Mouse (Mus musculus) kidney, embryonic 15.5 days (tissue): ENCODE results near the gene Cox16. TPM values are rescaled to one million over a fixed set of nuclear protein-coding genes. Genes with fewer than 3 reads are reported as not detected.
A peak's percentile ranks its signal among the peaks of the same experiment; 100 is the strongest.
"Not testable (repeated sequence)": the region's sequence is repeated elsewhere in the genome, so short reads cannot be mapped to it uniquely, and the experiment has no call there.

Source experiments
- ATAC-seq: fragments of 200-750 bp; cut with Nextera tagmentation; replicated peaks from 2 replicates; pipeline ENCODE4 v1.8.0; 2017; ENCODE audit warnings: moderate TSS enrichment; ENCODE audit not compliant: low FRiP score
- H3K27ac ChIP-seq: fragments of 300-500 bp; sonication (generic); 2 replicates; pipeline ENCODE4 v1.5.1; 2015; ENCODE audit warnings: mild to moderate bottlenecking, inconsistent platforms
- H3K27me3 ChIP-seq: fragments of 300-500 bp; sonication (generic); 2 replicates; pipeline ENCODE4 v1.6.1; 2015; ENCODE audit warnings: inconsistent platforms
- H3K36me3 ChIP-seq: fragments of 300-500 bp; sonication (generic); 2 replicates; pipeline ENCODE4 v1.6.1; 2015; ENCODE audit warnings: inconsistent platforms
- H3K4me1 ChIP-seq: fragments of 300-500 bp; sonication (generic); 2 replicates; pipeline ENCODE4 v1.6.1; 2015; ENCODE audit warnings: inconsistent platforms
- H3K4me2 ChIP-seq: fragments of 300-500 bp; sonication (generic); 2 replicates; pipeline ENCODE4 v1.6.1; 2015; ENCODE audit warnings: moderate library complexity, mild to moderate bottlenecking, inconsistent platforms
- H3K4me3 ChIP-seq: fragments of 300-500 bp; sonication (generic); replicated peaks from 2 replicates; pipeline ENCODE4 v1.5.1; 2015; ENCODE audit warnings: mild to moderate bottlenecking, inconsistent platforms
- H3K9ac ChIP-seq: fragments of 300-500 bp; sonication (generic); 2 replicates; pipeline ENCODE4 v1.6.1; 2015; ENCODE audit warnings: mild to moderate bottlenecking, inconsistent platforms
- H3K9me3 ChIP-seq: fragments of 300-500 bp; sonication (generic); replicated peaks from 2 replicates; pipeline ENCODE4 v1.6.1; 2016; ENCODE audit warnings: inconsistent platforms
- WGBS: fragments of 180-500 bp; shearing (Covaris S2); methylation state at CpG from one replicate; pipeline ENCODE4 v1.1.7; 2015; ENCODE audit warnings: mixed read lengths; 5-methylcytosine and 5-hydroxymethylcytosine counted together
- polyA plus RNA-seq: library from polyadenylated mRNA; unstranded; fragments of >200 nt; fragmentation: Nextera tagmentation; extraction: Ambion mirVana; gene quantifications from 2 replicates; pipeline ENCODE4 v1.2.1, GENCODE M21; 2015

Gene Cox16
- polyA plus RNA-seq: 129 and 143 TPM in 2 replicates

- peak within 1 kb of the TSS; percentile 64 for H3K4me2 ChIP-seq
- no peaks in the 10 kb centered on the region for H3K27me3 ChIP-seq
- H3K9me3 ChIP-seq: no peaks in the 10 kb centered on the region
- H3K4me3 ChIP-seq: peak within 1 kb of the TSS; percentile 64
- H3K36me3 ChIP-seq: no peaks in the 10 kb centered on the region
- peak within 1 kb of the TSS; percentile 94 for H3K27ac ChIP-seq
- peak within 1 kb of the TSS; percentile 53 for H3K9ac ChIP-seq
- 0 out of 2 replicates have a peak, but pooled peaks cover 4% of the 10 kb centered on the region for H3K4me1 ChIP-seq
- ATAC-seq: peak; percentile 99
- under 1% methylated on average over 31 of the region's 31 CpGs for WGBS
Measured at GRCm38 (mm10) chr12:81484727-81485191, at the start of gene Cox16. Cox16 (minus strand) TSS chr12:81485127.

DNA sequence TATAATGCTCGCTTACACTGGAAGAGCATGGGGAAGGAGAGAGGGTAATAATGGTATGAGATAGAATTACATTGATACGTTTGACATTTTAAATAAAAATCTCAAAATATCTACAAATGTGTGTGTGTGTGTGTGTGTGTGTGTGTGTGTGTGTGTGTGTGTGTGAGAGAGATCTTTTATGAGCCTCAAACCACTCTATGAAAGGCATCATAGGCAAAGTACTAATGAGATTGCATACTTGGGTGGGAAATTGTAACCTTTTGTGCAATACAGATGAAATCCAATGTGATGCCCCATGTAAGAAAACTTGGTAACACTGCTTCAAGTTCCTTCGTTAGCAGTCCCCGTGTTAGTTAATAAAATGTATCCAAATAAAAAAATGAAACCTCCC is 48.1 kb upstream of the Cox16 start:
- Histone ChIP-seq H3K4me1 (peaks cover 15% of the 10 kb centered on the region; the same call in 1 of the 2 replicates), H3K4me2 (peak overlapping the region; percentile 64), H3K36me3 (no peaks in the 10 kb centered on the region), H3K4me3 (peak overlapping the region; percentile 69), H3K27me3 (no peaks in the 10 kb centered on the region), H3K27ac (peak overlapping the region; percentile 76), H3K9me3 (no peaks in the 10 kb centered on the region), H3K9ac (peak overlapping the region; percentile 62)
- peak; percentile 40 for ATAC-seq
- 33% methylated on average over 4 of the region's 4 CpGs for WGBS

DNA sequence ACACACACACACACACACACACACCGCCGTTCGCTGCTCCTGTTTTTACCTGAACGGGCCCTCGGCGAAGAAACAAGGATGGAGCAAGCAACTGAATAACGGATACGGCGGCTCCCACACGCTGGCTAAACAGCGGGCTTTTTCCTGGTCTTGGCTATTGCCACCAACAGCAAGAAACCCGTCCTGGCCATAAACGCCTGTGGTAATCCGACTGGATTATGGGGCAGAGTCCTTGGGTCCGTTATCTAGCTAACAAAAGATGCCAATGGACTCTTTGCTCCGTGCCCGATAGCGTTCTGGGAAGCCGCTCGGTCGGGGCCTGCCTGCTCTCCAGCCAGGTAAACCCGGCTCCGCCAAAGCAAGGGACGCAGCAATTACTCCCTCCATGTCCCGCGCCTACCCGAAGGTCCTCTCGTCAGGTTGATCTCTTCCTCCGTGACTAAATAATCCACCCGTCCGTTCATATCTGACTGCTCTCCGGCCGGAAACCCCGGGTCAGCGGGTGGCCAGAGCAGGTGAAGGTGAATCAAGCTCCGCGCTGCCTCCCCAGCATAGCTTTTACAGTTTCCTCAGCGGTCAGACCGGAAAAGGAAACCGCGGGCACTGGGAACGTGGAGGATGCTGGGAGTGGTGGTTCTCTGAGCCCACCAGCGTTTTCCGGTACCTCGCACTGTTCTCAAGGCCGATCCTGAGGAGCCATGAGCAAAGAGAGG is 47.5 kb upstream of the Cox16 start, which contains the start of the genes Gm20498 and Synj2bp:
TSS of gene Gm20498 (minus strand) at position 590 of the 713 bp plus-strand sequence.
TSS of gene Synj2bp (minus strand) at position 596 of the 713 bp plus-strand sequence.
- peak within 1 kb of the TSS; percentile 62 for H3K9ac ChIP-seq
- H3K36me3 ChIP-seq: no peaks in the 10 kb centered on the region
- H3K4me2 ChIP-seq: peak within 1 kb of the TSS; percentile 64
- no peaks in the 10 kb centered on the region for H3K27me3 ChIP-seq
- H3K27ac ChIP-seq: peak within 1 kb of the TSS; percentile 76
- H3K9me3 ChIP-seq: no peaks in the 10 kb centered on the region
- peak within 1 kb of the TSS; percentile 69 for H3K4me3 ChIP-seq
- ATAC-seq: peak; percentile 97
- peaks cover 15% of the 10 kb centered on the region; the same call in 1 of the 2 replicates for H3K4me1 ChIP-seq
- WGBS: under 1% methylated on average over 46 of the region's 46 CpGs

DNA sequence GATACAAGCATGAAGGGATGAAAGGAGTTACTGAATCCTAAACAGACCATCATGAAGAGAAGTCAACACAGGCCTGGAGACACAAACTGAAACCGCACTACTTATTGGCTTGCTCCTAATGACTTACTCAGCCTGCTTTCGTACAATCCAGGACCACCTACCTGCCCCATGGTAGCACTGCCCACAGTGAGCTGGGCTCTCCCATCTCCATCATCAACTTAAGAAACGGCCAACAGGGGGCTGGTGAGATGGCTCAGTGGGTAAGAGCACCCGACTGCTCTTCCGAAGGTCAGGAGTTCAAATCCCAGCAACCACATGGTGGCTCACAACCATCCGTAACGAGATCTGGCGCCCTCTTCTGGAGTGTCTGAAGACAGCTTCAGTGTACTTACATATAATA is 45.7 kb upstream of the Cox16 start:
- H3K27ac ChIP-seq, H3K9me3 ChIP-seq: not testable (repeated sequence)

DNA sequence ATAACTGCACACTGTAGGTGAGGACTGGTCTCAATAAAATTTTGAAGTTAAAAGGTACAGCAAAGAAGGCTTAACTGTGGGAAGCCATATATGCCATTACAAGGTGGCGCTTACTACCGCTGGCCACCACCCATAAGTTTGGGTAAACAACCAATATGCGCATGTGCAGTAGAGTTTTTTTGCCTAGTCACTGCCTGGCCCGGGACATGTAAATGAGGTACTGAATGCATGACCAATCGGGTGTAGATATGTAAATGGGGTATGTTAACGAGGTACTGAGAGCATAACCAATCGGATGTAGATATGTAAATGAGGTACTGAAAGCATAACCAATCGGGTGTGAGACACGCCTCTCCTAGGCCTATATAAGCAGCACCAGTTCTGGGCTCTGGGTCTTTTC is 12.0 kb upstream of the Cox16 start:
- 98% methylated on average over 9 of the region's 9 CpGs for WGBS
- not testable (repeated sequence) for ATAC-seq, H3K36me3 ChIP-seq

More for the DNA sequence above, 45.7 kb upstream of the Cox16 start:
- not testable (repeated sequence) for H3K27me3 ChIP-seq, H3K9ac ChIP-seq, ATAC-seq, H3K36me3 ChIP-seq, H3K4me2 ChIP-seq, H3K4me3 ChIP-seq
- peaks cover 15% of the 10 kb centered on the region; the same call in 1 of the 2 replicates for H3K4me1 ChIP-seq
- 85% methylated on average over 7 of the region's 8 CpGs for WGBS

GRCm38 (mm10) chr12:81490491-81490890 is 5.6 kb upstream of the Cox16 start:
- H3K9me3 ChIP-seq: no peaks in the 10 kb centered on the region
- peaks cover 3% of the 10 kb centered on the region; the same call in 1 of the 2 replicates for H3K36me3 ChIP-seq
- WGBS: 88% methylated on average over 5 of the region's 5 CpGs
- no peaks in the 10 kb centered on the region for H3K27me3 ChIP-seq
- no peaks in the 10 kb centered on the region for H3K4me1 ChIP-seq
- no peak for ATAC-seq
- no peak overlapping the region for H3K4me2 ChIP-seq
- H3K27ac ChIP-seq: no peak overlapping the region
- H3K9ac ChIP-seq: no peak overlapping the region
- no peak overlapping the region for H3K4me3 ChIP-seq

More for the DNA sequence above, 12.0 kb upstream of the Cox16 start:
- not testable (repeated sequence) for H3K27me3 ChIP-seq, H3K27ac ChIP-seq, H3K9ac ChIP-seq, H3K4me1 ChIP-seq, H3K4me2 ChIP-seq, H3K4me3 ChIP-seq, H3K9me3 ChIP-seq

DNA sequence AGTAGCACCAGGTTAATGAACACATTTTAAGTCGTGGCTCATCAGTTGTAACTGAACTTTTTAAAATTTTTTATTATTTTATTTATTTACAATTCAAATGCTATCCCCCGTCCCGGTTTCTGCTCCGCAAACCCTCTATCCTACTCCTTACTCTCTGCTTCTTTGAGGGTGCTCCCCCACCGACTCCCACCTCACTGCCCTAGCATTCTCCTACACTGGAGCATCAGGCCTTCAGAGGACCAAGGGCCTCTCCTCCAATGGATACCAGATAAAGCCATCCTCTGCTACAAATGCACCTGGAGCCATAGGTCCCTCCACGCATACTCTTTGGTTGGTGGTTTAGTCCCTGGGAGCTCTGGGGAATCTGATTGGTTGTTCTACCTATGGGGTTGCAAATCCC is 384 bp upstream of the Cox16 start:
- Histone ChIP-seq H3K36me3 (no peaks in the 10 kb centered on the region), H3K27ac (peak overlapping the region; percentile 94), H3K9ac (peak overlapping the region; percentile 53; the same call in 1 of the 2 replicates), H3K4me2 (peak overlapping the region; percentile 64), H3K9me3 (no peaks in the 10 kb centered on the region), H3K27me3 (no peaks in the 10 kb centered on the region), H3K4me1 (0 out of 2 replicates have a peak, but pooled peaks cover 4% of the 10 kb centered on the region), H3K4me3 (peak overlapping the region; percentile 64)
- 45% methylated on average over 6 of the region's 6 CpGs for WGBS
- ATAC-seq: 0 out of 2 replicates have a peak, but pooled peaks have one; percentile 30

- Histone ChIP-seq H3K4me3 (peak overlapping the region; percentile 64), H3K4me2 (peak overlapping the region; percentile 64), H3K27me3 (no peaks in the 10 kb centered on the region), H3K27ac (peak overlapping the region; percentile 94), H3K4me1 (0 out of 2 replicates have a peak, but pooled peaks cover 4% of the 10 kb centered on the region), H3K9ac (peak overlapping the region; percentile 53), H3K9me3 (no peaks in the 10 kb centered on the region), H3K36me3 (no peaks in the 10 kb centered on the region)
- WGBS: 2% methylated on average over 7 of the region's 7 CpGs
- ATAC-seq: no peak
Measured at GRCm38 (mm10) chr12:81484212-81484611, 715 bp downstream of the Cox16 start.

GRCm38 (mm10) chr12:81483656-81484055 is 1.3 kb downstream of the Cox16 start:
- Histone ChIP-seq H3K4me3 (peak overlapping the region; percentile 64), H3K9ac (peak overlapping the region; percentile 53), H3K27me3 (no peaks in the 10 kb centered on the region), H3K9me3 (no peaks in the 10 kb centered on the region), H3K36me3 (no peaks in the 10 kb centered on the region), H3K4me1 (0 out of 2 replicates have a peak, but pooled peaks cover 4% of the 10 kb centered on the region), H3K27ac (no peak overlapping the region), H3K4me2 (peak overlapping the region; percentile 64)
- no peak for ATAC-seq
- WGBS: 54% methylated on average over 17 of the region's 17 CpGs

- not testable (repeated sequence) for H3K27me3 ChIP-seq, H3K4me3 ChIP-seq, H3K9me3 ChIP-seq, H3K4me2 ChIP-seq, H3K9ac ChIP-seq, H3K4me1 ChIP-seq, ATAC-seq, H3K36me3 ChIP-seq, H3K27ac ChIP-seq
- WGBS: 96% methylated on average over 7 of the region's 7 CpGs
Measured at GRCm38 (mm10) chr12:81459051-81459450, 25.9 kb downstream of the Cox16 start.

DNA sequence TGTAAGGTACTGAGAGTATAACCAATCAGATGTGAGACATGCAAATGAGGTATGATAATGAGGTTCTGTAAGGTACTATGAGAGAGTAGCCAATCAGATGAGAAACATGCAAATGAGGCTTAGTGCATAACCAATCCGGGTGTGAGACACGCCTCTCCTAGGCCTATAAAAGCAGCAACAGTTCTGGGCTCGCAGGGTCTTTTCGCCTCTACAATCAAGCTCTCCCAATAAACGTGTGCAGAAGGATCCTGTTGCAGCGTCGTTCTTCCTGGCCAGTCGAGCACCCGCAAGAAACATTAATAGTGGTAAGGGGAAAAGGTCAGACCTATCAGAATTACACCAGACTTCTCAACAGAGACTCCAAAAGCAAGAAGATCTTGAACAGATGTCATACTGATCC is 45.9 kb downstream of the Cox16 start:
- not testable (repeated sequence) for H3K36me3 ChIP-seq, H3K27me3 ChIP-seq, H3K27ac ChIP-seq, ATAC-seq, H3K4me3 ChIP-seq, H3K9me3 ChIP-seq, H3K9ac ChIP-seq, H3K4me2 ChIP-seq, H3K4me1 ChIP-seq
- WGBS: 89% methylated on average over 9 of the region's 9 CpGs

GRCm38 (mm10) chr12:81434778-81435177 is 50.1 kb downstream of the Cox16 start:
- not testable (repeated sequence) for H3K4me1 ChIP-seq, H3K4me3 ChIP-seq, H3K9ac ChIP-seq, H3K9me3 ChIP-seq, H3K27ac ChIP-seq, H3K4me2 ChIP-seq, ATAC-seq, H3K27me3 ChIP-seq
- peaks cover 21% of the 10 kb centered on the region for H3K36me3 ChIP-seq
- WGBS: 60% methylated on average over 2 of the region's 2 CpGs
